Mouse (Mus musculus) small intestine, adult 2 months (tissue): ENCODE data around the gene Olfr1163. TPM values are rescaled to one million over a fixed set of nuclear protein-coding genes. Genes with fewer than 3 reads are reported as not detected.
"Not testable (repeated sequence)": the region's sequence is repeated elsewhere in the genome, so short reads cannot be mapped to it uniquely, and the experiment has no call there.

ENCODE experiments used
- H3K27ac ChIP-seq: fragments of 200-500 bp; 2 replicates; pipeline ENCODE4 v1.5.1; 2012; ENCODE audit warnings: low read depth, low read length, control low read depth, inconsistent platforms; ENCODE audit not compliant: insufficient read depth
- H3K27me3 ChIP-seq: fragments of 200-500 bp; 2 replicates; pipeline ENCODE4 v1.6.1; 2012; ENCODE audit warnings: mild to moderate bottlenecking, moderate library complexity, low read length, inconsistent platforms; ENCODE audit not compliant: control insufficient read depth, insufficient read depth
- H3K36me3 ChIP-seq: fragments of 200-500 bp; 2 replicates; pipeline ENCODE4 v1.6.1; 2012; ENCODE audit warnings: mild to moderate bottlenecking, low read length, control low read depth, inconsistent platforms; ENCODE audit not compliant: control insufficient read depth, insufficient read depth
- H3K4me1 ChIP-seq: fragments of 200-500 bp; 2 replicates; pipeline ENCODE4 v1.6.1; 2012; ENCODE audit warnings: low read length, inconsistent platforms, mixed read lengths; ENCODE audit not compliant: control insufficient read depth, insufficient read depth, insufficient read length
- H3K4me3 ChIP-seq: fragments of 200-500 bp; 2 replicates; pipeline ENCODE4 v1.5.1; 2012; ENCODE audit warnings: low read depth, mild to moderate bottlenecking, control low read depth, inconsistent platforms, low read length, moderate library complexity
- CTCF ChIP-seq: fragments of 200-500 bp; IDR thresholded peaks from 2 replicates; pipeline ENCODE4 v1.5.1; 2012; ENCODE audit warnings: low read depth, mild to moderate bottlenecking, control low read depth, inconsistent platforms, low read length, moderate library complexity, mixed read lengths; ENCODE audit not compliant: insufficient replicate concordance, insufficient read length; ENCODE audit errors: extremely low read depth
- POLR2A ChIP-seq: fragments of 200-500 bp; IDR thresholded peaks from 2 replicates; pipeline ENCODE4 v1.6.1; 2012; ENCODE audit warnings: low read depth, mild to moderate bottlenecking, control low read depth, inconsistent platforms, low read length, moderate library complexity
- WGBS: fragments of 180-500 bp; shearing (Covaris S2); methylation state at CpG from one replicate; pipeline ENCODE4 v1.1.7; 2018; 5-methylcytosine and 5-hydroxymethylcytosine counted together
- polyA plus RNA-seq: library from polyadenylated mRNA; depleted of rRNA; stranded (reverse); fragments of >200 nt; gene quantifications from 2 replicates; pipeline ENCODE4 v1.2.3, GENCODE M21; 2012; rRNA removed

Olfr1163 gene
- not detected in 2 replicates for polyA plus RNA-seq

- Histone ChIP-seq H3K36me3 (no peaks in the 10 kb centered on the region), H3K27ac (no peak within 1 kb of the TSS), H3K27me3 (no peaks in the 10 kb centered on the region), H3K4me1 (no peaks in the 10 kb centered on the region), H3K4me3 (no peak within 1 kb of the TSS)
- no peak for TF ChIP-seq CTCF
- TF ChIP-seq POLR2A = no peak
Observed at GRCm38 (mm10) chr2:88071730-88072129, at the start of gene Olfr1163. TSS of gene Olfr1163 (minus strand) at chr2:88071830.

DNA sequence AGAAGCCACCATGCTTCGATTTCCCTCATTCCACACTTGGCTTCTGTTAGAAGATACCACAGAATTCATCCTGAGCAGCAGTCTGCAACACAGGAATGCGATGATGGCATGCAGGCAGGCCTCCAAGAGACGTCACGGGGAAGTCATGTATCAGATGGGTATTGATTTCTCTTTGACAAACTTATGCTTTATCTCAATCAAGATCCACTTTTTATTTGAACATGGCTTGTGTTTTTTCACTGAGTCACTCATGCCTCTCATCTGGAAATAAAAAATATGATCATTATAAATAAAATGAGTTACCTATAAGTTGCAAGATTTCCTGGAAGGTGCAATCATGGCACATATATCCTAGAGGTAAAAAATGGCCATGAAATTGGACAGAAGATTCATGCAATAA lies 22.2 kb upstream of the Olfr1163 start, which contains the start of gene Olfr1164:
Gene Olfr1164 (minus strand): TSS at position 101 of the 400 bp plus-strand sequence.
- H3K27ac ChIP-seq = no peak within 1 kb of the TSS
- no peaks in the 10 kb centered on the region for H3K36me3 ChIP-seq
- no peaks in the 10 kb centered on the region for H3K27me3 ChIP-seq
- TF ChIP-seq CTCF = no peak
- TF ChIP-seq POLR2A = no peak
- H3K4me3 ChIP-seq = no peak within 1 kb of the TSS
- WGBS = 57% methylated on average over 4 of the region's 4 CpGs
- no peaks in the 10 kb centered on the region for H3K4me1 ChIP-seq

DNA sequence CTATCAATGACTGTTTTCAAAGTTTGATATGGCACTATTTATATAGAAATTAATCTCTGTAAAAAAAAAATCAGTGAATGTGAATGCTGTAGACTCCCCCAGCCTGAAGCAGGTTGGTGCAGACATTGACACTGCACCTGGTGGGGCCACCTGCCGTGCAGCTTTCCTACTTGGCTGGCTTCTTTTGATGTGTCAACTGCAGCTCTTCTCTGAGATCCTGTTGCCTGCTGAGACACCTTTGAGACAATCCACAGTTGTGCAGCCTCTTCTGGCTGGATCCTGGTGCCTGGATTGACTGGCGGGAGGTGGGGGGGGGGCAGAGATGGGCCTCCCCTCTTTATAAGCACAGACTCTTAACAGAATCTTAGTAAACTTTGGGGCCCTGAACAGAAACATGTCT lies 8.0 kb downstream of the Olfr1163 start:
- no peak for TF ChIP-seq POLR2A
- TF ChIP-seq CTCF = no peak
- H3K27ac ChIP-seq = no peak overlapping the region
- 82% methylated on average over 2 of the region's 2 CpGs for WGBS
- H3K4me1 ChIP-seq = no peaks in the 10 kb centered on the region
- no peaks in the 10 kb centered on the region for H3K27me3 ChIP-seq
- no peaks in the 10 kb centered on the region for H3K36me3 ChIP-seq
- H3K4me3 ChIP-seq = no peak overlapping the region

- TF ChIP-seq CTCF (no peak), POLR2A (no peak)
- Histone ChIP-seq H3K27me3 (no peaks in the 10 kb centered on the region), H3K36me3 (no peaks in the 10 kb centered on the region), H3K4me3 (no peak within 1 kb of the TSS), H3K4me1 (no peaks in the 10 kb centered on the region), H3K27ac (no peak within 1 kb of the TSS)
- 94% methylated on average over 1 of the region's 1 CpGs for WGBS
Observed at GRCm38 (mm10) chr2:88051029-88051428, 20.6 kb downstream of the Olfr1163 start, which contains the start of gene Olfr1162. TSS of gene Olfr1162 (minus strand) at chr2:88051129.

GRCm38 (mm10) chr2:88037599-88037998 lies 34.0 kb downstream of the Olfr1163 start, which contains the start of gene Olfr73:
TSS of gene Olfr73 (minus strand) at chr2:88037699.
- no peaks in the 10 kb centered on the region for H3K4me1 ChIP-seq
- TF ChIP-seq POLR2A (no peak), CTCF (no peak)
- H3K27ac ChIP-seq = no peak within 1 kb of the TSS
- H3K27me3 ChIP-seq = no peaks in the 10 kb centered on the region
- H3K36me3 ChIP-seq = no peaks in the 10 kb centered on the region
- H3K4me3 ChIP-seq = no peak within 1 kb of the TSS

GRCm38 (mm10) chr2:88022474-88022873 lies 49.2 kb downstream of the Olfr1163 start, which contains the start of gene Olfr1161:
TSS of gene Olfr1161 (plus strand) at chr2:88022774.
- 70% methylated on average over 1 of the region's 1 CpGs for WGBS
- H3K27ac ChIP-seq, H3K4me3 ChIP-seq, H3K36me3 ChIP-seq, H3K27me3 ChIP-seq, H3K4me1 ChIP-seq: not testable (repeated sequence)

Other genes with a start within 250 kb of the Olfr1163 start
- not detected in 2 replicates for gene Olfr1148, start 241.3 kb downstream of the Olfr1163 start, polyA plus RNA-seq
- not detected in 2 replicates for gene Olfr1150-ps1, start 227.8 kb downstream of the Olfr1163 start, polyA plus RNA-seq
- not detected in 2 replicates for gene Olfr1151, start 216.0 kb downstream of the Olfr1163 start, polyA plus RNA-seq
- not detected in 2 replicates for gene Olfr1152, start 205.3 kb downstream of the Olfr1163 start, polyA plus RNA-seq
- gene Olfr1153, start 176.9 kb downstream of the Olfr1163 start, polyA plus RNA-seq = not detected in 2 replicates
- gene Olfr1154, start 166.7 kb downstream of the Olfr1163 start, polyA plus RNA-seq = not detected in 2 replicates
- not detected in 2 replicates for gene Olfr1155, start 126.7 kb downstream of the Olfr1163 start, polyA plus RNA-seq
- not detected in 2 replicates for gene Olfr1156, start 118.7 kb downstream of the Olfr1163 start, polyA plus RNA-seq
- not detected in 2 replicates for gene Olfr1157, start 103.5 kb downstream of the Olfr1163 start, polyA plus RNA-seq
- gene Olfr74, start 97.2 kb downstream of the Olfr1163 start, polyA plus RNA-seq = not detected in 2 replicates
- gene Olfr1158, start 81.7 kb downstream of the Olfr1163 start, polyA plus RNA-seq = not detected in 2 replicates
- not detected in 2 replicates for gene Olfr1160, start 63.6 kb downstream of the Olfr1163 start, polyA plus RNA-seq
- gene Olfr1161, start 49.1 kb downstream of the Olfr1163 start, polyA plus RNA-seq = not detected in 2 replicates
- gene Olfr73, start 34.1 kb downstream of the Olfr1163 start, polyA plus RNA-seq = not detected in 2 replicates
- gene Olfr1162, start 20.7 kb downstream of the Olfr1163 start, polyA plus RNA-seq = not detected in 2 replicates
- not detected in 2 replicates for gene Olfr1164, start 22.1 kb upstream of the Olfr1163 start, polyA plus RNA-seq
- not detected in 2 replicates for gene Olfr1166, start 56.4 kb upstream of the Olfr1163 start, polyA plus RNA-seq
- gene Olfr1167, start 83.4 kb upstream of the Olfr1163 start, polyA plus RNA-seq = not detected in 2 replicates
- gene Olfr1168, start 110.0 kb upstream of the Olfr1163 start, polyA plus RNA-seq = not detected in 2 replicates
- not detected in 2 replicates for gene Olfr1170, start 156.5 kb upstream of the Olfr1163 start, polyA plus RNA-seq
- gene Olfr1173, start 208.0 kb upstream of the Olfr1163 start, polyA plus RNA-seq = not detected in 2 replicates
- gene Olfr1174-ps, start 243.3 kb upstream of the Olfr1163 start, polyA plus RNA-seq = not detected in 2 replicates